Mouse (Mus musculus) bone marrow macrophage, adult 2 months (primary cell): Measurements from ENCODE around the gene Tlr9.

Source experiments
- CTCF ChIP-seq: IDR thresholded peaks from 2 replicates; pipeline ENCODE4 v1.5.1; 2012; ENCODE audit warnings: low read depth, mild to moderate bottlenecking, low read length, moderate library complexity
- POLR2A ChIP-seq: IDR thresholded peaks from 2 replicates; pipeline ENCODE4 v1.6.1; 2012; ENCODE audit warnings: mild to moderate bottlenecking, low read depth, low read length, borderline replicate concordance

DNA sequence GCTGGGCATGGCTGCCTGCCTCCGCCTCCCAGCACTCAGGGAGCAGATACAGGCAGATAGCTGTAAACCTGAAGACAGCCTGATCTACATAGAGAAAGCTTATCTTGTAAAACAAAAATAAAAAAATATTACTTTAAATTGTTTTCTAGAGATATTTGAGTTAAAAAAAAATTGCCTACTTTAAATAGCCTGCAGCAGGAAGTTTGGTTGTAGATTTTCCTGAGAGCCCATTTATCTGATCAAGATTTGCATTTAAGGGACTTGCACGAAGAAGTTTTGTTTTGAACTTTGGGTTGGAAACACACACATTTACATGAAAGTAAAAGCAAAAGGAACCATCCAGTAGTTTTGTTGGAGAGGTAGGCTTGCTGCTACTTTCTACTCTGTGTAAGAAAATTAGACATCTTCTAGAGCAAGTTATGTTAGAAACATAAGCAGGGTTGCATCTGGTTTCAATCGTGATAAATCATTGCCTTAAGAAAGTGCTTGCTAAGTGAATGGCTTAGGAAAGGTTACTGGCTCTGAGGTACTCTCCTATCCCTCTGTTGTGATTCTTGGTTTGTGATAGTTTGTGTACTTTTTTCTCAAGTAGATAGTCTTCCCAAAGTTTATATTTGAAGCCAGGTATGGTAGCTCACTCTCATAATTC is 46.7 kb upstream of the Tlr9 start:
- no peak for TF ChIP-seq CTCF
- no peak for TF ChIP-seq POLR2A
